Mouse (Mus musculus): Measurements from ENCODE around the gene Nagk.

DNA sequence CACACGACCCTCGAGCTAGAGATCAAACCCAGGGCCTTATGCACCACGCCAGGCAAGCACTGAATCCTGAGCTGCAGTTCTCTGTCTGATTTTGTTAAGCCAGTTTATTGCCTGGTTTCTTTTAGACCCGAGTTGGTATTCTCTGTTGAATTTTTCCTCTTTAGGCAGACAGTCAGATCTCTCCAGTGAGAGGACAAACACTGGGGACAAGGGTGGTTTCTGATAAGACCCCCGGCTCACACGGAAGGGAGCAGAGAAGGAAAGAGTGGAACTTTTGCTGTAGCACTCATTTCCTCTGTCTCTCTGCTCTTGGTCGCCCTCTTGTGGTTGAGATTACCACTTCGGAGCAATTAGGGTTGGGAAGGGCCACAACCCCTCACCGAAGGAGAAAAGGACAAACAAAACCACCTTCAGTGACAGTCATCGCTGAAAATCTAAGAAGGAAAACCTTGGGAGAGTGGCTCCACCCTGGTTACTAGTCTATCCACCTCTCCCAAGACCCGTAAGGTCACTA is 44.6 kb upstream of the Nagk start:
- TF ChIP-seq POLR2A (IDR thresholded peaks at IDR 0.05; ENCODE audit: borderline replicate concordance, extremely low read depth, insufficient read depth, insufficient read length, poor library complexity, severe bottlenecking) (no peak), CTCF (IDR thresholded peaks at IDR 0.05; ENCODE audit: borderline replicate concordance, extremely low read depth, insufficient read depth, insufficient read length) (peak; percentile 84)

Data from brain, embryonic 14.5 days (tissue).